Mouse (Mus musculus) liver, embryonic 16.5 days (tissue): ENCODE data around the gene Lmod3. TPM values are rescaled to one million over a fixed set of nuclear protein-coding genes. Genes with fewer than 3 reads are reported as not detected.
A peak's percentile ranks its signal among the peaks of the same experiment; 100 is the strongest.

Experiments
- ATAC-seq: fragments of 200-750 bp; cut with Nextera tagmentation; 2 replicates; pipeline ENCODE4 v1.8.0; 2017; ENCODE audit warnings: low read depth, mild to moderate bottlenecking, moderate number of reproducible peaks, moderate library complexity
- H3K27ac ChIP-seq: fragments of 300-500 bp; sonication (generic); 2 replicates; pipeline ENCODE4 v1.5.1; 2014; ENCODE audit warnings: mild to moderate bottlenecking, low read length
- H3K27me3 ChIP-seq: fragments of 300-500 bp; sonication (generic); 2 replicates; pipeline ENCODE4 v1.6.1; 2014; ENCODE audit warnings: low read depth, low read length, mixed read lengths; ENCODE audit not compliant: control insufficient read depth, insufficient read depth
- H3K36me3 ChIP-seq: fragments of 300-500 bp; sonication (generic); 2 replicates; pipeline ENCODE4 v1.6.1; 2014; ENCODE audit warnings: mild to moderate bottlenecking; ENCODE audit not compliant: control insufficient read depth, insufficient read depth
- H3K4me1 ChIP-seq: fragments of 300-500 bp; sonication (generic); 2 replicates; pipeline ENCODE4 v1.6.1; 2014; ENCODE audit warnings: low read depth, low read length, mixed read lengths; ENCODE audit not compliant: control insufficient read depth
- H3K4me2 ChIP-seq: fragments of 300-500 bp; sonication (generic); 2 replicates; pipeline ENCODE4 v1.6.1; 2014; ENCODE audit warnings: low read depth, low read length, mixed read lengths
- H3K4me3 ChIP-seq: fragments of 300-500 bp; sonication (generic); 2 replicates; pipeline ENCODE4 v1.5.1; 2014; ENCODE audit warnings: low read depth, mild to moderate bottlenecking, low read length
- H3K9ac ChIP-seq: fragments of 300-500 bp; sonication (generic); 2 replicates; pipeline ENCODE4 v1.6.1; 2014; ENCODE audit warnings: low read depth, low read length
- H3K9me3 ChIP-seq: fragments of 300-500 bp; sonication (generic); replicated peaks from 2 replicates; pipeline ENCODE4 v1.6.1; 2016; ENCODE audit warnings: low read length; ENCODE audit not compliant: control insufficient read depth
- WGBS: fragments of 180-500 bp; shearing (Covaris S2); extraction: QIAGEN DNeasy Blood & Tissue Kit; methylation state at CpG from one replicate; pipeline ENCODE4 v1.1.7; 2014; ENCODE audit not compliant: insufficient replicate concordance; 5-methylcytosine and 5-hydroxymethylcytosine counted together
- polyA plus RNA-seq: library from polyadenylated mRNA; unstranded; fragments of >200 nt; fragmentation: Nextera tagmentation; extraction: Ambion mirVana; gene quantifications from 2 replicates; pipeline ENCODE4 v1.2.1, GENCODE M21; 2015

Lmod3 gene
- polyA plus RNA-seq, 1 experiment from 2014 or later: 0.81 TPM

DNA sequence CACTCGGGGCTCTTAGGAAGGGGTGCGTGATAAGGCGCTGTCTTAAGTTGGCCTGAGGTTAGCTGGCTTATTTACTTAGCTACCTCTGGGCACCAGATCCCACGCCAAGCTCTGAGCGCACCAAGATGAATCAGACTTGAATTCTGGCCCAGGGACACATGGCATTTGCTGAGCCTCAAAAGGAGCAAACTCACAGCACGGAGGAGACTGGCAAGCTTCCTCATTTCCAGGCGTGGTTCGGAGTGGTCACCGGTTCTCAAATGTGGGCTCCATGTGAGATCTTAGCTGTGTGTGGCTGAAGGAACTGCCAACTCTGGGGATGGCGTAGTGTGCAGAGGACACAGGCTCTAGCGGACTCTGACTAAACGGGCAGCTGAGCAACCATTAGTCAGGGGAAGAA, 40.6 kb downstream of the Lmod3 start:
- peak overlapping the region; percentile 85 for H3K4me3 ChIP-seq
- WGBS: 21% methylated on average over 12 of the region's 12 CpGs
- peak overlapping the region; percentile 46 for H3K9ac ChIP-seq
- H3K27ac ChIP-seq: peak overlapping the region; percentile 27
- no peaks in the 10 kb centered on the region for H3K27me3 ChIP-seq
- peak overlapping the region; percentile 78 for H3K4me2 ChIP-seq
- peaks cover 34% of the 10 kb centered on the region for H3K4me1 ChIP-seq
- ATAC-seq: no peak
- H3K9me3 ChIP-seq: no peaks in the 10 kb centered on the region
- H3K36me3 ChIP-seq: no peaks in the 10 kb centered on the region; the same call in 1 of the 2 replicates

DNA sequence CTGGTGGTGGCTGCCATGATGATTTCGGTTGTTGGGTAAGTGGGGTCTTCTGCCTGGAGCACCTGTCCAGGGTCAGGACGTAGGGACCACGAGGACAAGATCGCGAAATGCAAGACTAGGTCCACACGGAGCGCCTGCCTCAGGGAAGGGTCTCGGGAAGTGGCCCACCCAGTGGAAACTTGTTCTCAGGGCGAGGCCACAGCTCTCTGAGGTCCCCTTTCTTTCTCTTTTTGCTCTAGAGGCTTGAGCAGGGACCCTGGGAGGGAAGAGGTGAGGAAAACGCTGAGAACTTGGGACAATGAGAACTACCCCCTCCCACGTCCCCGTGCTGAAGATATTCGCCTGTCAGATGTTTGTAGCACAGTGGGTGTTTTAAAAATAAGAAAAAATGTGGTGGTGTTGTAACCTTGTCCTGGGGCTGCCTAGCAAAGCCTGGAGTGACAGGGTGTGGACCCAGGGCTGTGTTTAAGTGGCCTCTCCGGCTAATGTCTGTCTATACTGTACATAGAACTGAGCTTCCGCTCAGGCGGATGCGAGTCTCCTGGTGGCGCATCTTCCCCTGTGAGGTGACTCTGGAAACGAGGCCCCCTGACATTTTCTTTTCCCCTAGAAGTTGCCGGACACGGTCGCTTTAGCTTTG, 41.5 kb downstream of the Lmod3 start:
- Histone ChIP-seq H3K4me2 (peak overlapping the region; percentile 78), H3K27ac (peak overlapping the region; percentile 69), H3K9ac (peak overlapping the region; percentile 84), H3K4me3 (peak overlapping the region; percentile 85), H3K9me3 (no peaks in the 10 kb centered on the region), H3K36me3 (no peaks in the 10 kb centered on the region; the same call in 1 of the 2 replicates), H3K27me3 (no peaks in the 10 kb centered on the region), H3K4me1 (peaks cover 39% of the 10 kb centered on the region)
- ATAC-seq: peak; percentile 81
- 1% methylated on average over 22 of the region's 22 CpGs for WGBS

DNA sequence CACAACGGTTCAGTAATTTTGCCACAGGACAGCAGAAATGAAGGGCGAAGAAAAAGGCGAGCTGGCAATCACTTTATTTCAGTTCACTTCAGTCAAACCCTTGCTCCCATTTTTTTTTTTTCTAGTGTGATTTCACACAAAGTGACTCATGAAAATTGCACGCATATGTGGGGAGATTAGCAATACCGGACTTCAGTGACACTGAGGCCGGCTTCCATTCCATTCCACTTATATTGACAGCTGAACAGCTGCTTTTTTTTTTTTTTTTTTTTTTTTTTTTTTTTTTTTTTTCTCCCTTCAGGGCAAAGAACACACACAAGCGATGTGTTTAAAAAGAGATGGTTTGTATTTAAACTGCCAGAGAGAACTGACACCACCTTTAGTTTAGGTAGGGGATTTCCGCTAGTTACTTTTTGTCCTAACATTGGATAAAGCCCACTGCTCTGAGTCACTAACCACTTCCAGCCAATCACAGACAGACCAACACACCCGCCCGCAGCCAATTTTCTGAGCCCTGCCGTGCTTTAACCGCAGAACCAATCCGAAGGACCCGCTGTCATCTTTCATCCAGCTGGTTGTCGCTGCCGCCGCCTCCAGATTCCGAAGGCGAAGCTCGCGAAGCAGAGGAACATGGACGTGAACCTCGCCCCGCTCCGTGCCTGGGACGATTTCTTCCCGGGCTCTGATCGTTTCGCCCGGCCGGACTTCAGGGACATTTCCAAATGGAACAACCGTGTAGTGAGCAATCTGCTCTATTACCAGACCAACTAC, 42.2 kb downstream of the Lmod3 start, which contains the start of gene Arl6ip5:
Arl6ip5 (plus strand) TSS at position 499 of the 771 bp plus-strand sequence.
- Histone ChIP-seq H3K4me3 (peak within 1 kb of the TSS; percentile 85), H3K4me2 (peak within 1 kb of the TSS; percentile 78), H3K36me3 (no peaks in the 10 kb centered on the region; the same call in 1 of the 2 replicates), H3K9ac (peak within 1 kb of the TSS; percentile 84), H3K27ac (peak within 1 kb of the TSS; percentile 69), H3K4me1 (peaks cover 39% of the 10 kb centered on the region), H3K9me3 (no peaks in the 10 kb centered on the region), H3K27me3 (no peaks in the 10 kb centered on the region)
- 6% methylated on average over 32 of the region's 32 CpGs for WGBS
- ATAC-seq: peak; percentile 66

DNA sequence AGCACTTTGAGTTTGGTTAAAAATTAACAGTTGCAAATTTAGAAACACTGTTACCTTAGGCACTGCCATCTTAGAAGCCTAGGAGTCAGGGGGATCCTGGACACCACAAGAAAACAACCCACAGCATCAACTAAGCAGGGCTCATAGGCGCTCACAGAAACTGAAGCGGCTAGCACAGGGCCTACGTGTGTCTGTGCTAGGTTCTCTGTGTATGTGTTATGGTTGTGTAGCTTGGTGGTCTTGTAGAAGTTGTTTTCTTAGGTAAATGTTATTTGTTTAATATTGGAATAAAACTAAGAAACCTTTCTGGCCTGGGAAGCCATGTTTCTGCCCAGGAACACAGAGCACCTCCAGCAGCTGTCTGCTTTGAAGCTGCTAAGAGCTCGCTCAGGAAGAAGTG, 42.8 kb downstream of the Lmod3 start:
- H3K27ac ChIP-seq: no peak overlapping the region
- no peak overlapping the region; the same call in 1 of the 2 replicates for H3K4me3 ChIP-seq
- no peaks in the 10 kb centered on the region; the same call in 1 of the 2 replicates for H3K36me3 ChIP-seq
- WGBS: 68% methylated on average over 4 of the region's 4 CpGs
- ATAC-seq: no peak
- H3K27me3 ChIP-seq: no peaks in the 10 kb centered on the region
- H3K9ac ChIP-seq: no peak overlapping the region
- H3K4me1 ChIP-seq: peaks cover 39% of the 10 kb centered on the region
- no peak overlapping the region for H3K4me2 ChIP-seq
- H3K9me3 ChIP-seq: no peaks in the 10 kb centered on the region

DNA sequence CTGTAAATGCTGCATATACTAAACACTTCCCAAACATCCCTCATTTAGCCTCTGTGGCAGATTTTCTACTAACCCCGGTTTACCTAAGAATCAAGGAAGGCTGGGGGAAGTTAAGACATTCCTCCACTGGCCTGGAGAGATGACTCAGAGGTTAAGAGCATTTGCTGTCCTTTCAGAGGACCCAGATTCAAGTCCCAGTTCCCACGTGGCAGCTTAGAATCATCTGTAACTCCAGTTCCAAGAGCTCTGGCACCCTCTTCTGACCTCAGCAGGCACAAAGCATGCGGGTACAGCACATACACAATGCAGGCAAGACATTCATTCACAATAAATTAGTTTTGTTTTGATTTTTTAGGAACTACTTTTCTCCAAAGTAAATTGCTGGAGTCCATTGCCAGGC, 43.4 kb downstream of the Lmod3 start:
- 44% methylated on average over 3 of the region's 3 CpGs for WGBS

DNA sequence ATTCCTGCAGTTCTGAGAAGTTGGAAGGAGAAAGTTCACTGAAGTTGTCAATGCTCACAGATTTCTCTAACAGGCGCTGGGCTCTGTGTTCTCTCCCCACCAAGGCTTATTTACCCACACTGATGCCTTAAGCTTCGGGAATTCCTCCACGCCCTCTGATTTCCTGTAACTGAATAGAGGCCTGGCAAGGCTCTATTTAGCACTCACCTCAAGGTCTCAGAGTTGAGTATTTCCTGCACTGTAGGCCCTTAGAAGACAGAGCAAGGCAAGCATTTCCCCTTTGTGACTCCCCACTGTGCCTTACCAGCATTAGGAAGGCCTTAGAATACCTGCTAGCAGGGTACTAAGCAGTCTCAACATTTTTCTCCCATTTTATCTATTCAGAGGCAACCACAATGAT, 44.2 kb downstream of the Lmod3 start:
- ATAC-seq: no peak
- H3K4me3 ChIP-seq: no peak overlapping the region
- 32% methylated on average over 3 of the region's 3 CpGs for WGBS
- no peak overlapping the region for H3K9ac ChIP-seq
- no peak overlapping the region for H3K4me2 ChIP-seq
- no peaks in the 10 kb centered on the region for H3K36me3 ChIP-seq
- H3K9me3 ChIP-seq: no peaks in the 10 kb centered on the region
- no peaks in the 10 kb centered on the region for H3K27me3 ChIP-seq
- H3K27ac ChIP-seq: no peak overlapping the region
- peaks cover 39% of the 10 kb centered on the region for H3K4me1 ChIP-seq

More for the DNA sequence above, 43.4 kb downstream of the Lmod3 start:
- Histone ChIP-seq H3K9ac (no peak overlapping the region), H3K4me1 (peaks cover 40% of the 10 kb centered on the region), H3K36me3 (no peaks in the 10 kb centered on the region), H3K27ac (no peak overlapping the region), H3K27me3 (no peaks in the 10 kb centered on the region), H3K4me2 (no peak overlapping the region), H3K4me3 (no peak overlapping the region), H3K9me3 (no peaks in the 10 kb centered on the region)
- ATAC-seq: no peak

DNA sequence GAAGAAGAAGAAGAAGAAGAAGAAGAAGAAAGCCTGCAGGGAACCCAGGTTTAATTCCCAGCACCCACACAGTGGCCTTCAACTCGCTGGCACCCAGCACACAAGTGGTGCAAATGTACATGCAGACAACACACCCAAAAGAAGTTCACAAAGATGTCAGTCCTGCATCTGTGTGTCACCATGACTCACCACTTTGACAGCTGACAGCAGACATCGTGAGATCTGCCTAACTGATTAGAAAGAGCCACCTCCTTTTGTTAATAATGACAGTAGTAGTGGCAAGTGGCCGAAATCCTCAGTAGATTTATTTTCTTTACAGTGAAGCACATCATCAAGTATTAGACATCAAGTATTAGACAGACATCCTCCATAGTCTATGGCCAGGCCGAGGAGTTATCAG, 45.5 kb downstream of the Lmod3 start:
- no peak for ATAC-seq
- H3K36me3 ChIP-seq: no peaks in the 10 kb centered on the region
- WGBS: 50% methylated on average over 4 of the region's 4 CpGs
- H3K27ac ChIP-seq: 0 out of 2 replicates have a peak overlapping the region, but pooled peaks have one; percentile 40
- no peaks in the 10 kb centered on the region for H3K9me3 ChIP-seq
- H3K4me3 ChIP-seq: no peak overlapping the region
- peak overlapping the region; percentile 10; the same call in 1 of the 2 replicates for H3K9ac ChIP-seq
- peak overlapping the region; percentile 0; the same call in 1 of the 2 replicates for H3K4me2 ChIP-seq
- no peaks in the 10 kb centered on the region for H3K27me3 ChIP-seq
- H3K4me1 ChIP-seq: peaks cover 38% of the 10 kb centered on the region

DNA sequence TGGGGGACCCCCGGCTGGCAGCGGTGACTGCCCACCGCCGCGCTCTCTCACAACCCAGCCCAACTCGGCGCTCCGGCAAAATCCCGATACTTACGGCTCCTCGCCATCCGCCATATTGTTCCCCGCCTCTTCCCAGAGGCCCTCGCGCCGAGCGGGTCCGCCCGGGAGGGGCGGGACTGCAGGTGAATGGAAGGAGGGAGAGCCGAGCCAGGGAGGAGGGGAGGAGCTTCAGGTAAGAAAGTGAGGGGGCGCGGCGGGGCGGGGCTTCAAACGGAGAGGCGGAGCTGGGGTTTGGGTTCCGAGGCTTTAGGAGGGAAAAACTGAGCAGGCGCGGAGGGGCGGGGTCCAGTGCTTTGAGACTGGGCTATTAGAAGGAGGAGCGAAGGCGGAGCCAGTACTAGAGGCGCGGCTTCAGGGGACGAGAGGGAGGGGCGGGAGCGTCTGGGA, 47.1 kb downstream of the Lmod3 start, which contains the start of gene Uba3:
Uba3 (minus strand) TSS at position 209 of the 447 bp plus-strand sequence.
- H3K27ac ChIP-seq: peak within 1 kb of the TSS; percentile 76
- H3K27me3 ChIP-seq: no peaks in the 10 kb centered on the region
- WGBS: 1% methylated on average over 35 of the region's 38 CpGs
- 0 out of 2 replicates have a peak, but pooled peaks cover 3% of the 10 kb centered on the region for H3K36me3 ChIP-seq
- H3K9me3 ChIP-seq: no peaks in the 10 kb centered on the region
- peak within 1 kb of the TSS; percentile 76 for H3K4me2 ChIP-seq
- peak; percentile 97 for ATAC-seq
- peak within 1 kb of the TSS; percentile 94 for H3K4me3 ChIP-seq
- peaks cover 34% of the 10 kb centered on the region for H3K4me1 ChIP-seq
- H3K9ac ChIP-seq: peak within 1 kb of the TSS; percentile 95
